Mouse (Mus musculus): ENCODE measurements around the gene Slc44a3. TPM values are rescaled to one million over a fixed set of nuclear protein-coding genes. Genes with fewer than 3 reads are reported as not detected.

The Slc44a3 gene
- 0.46 TPM in 1 of 2 replicates, not detected in the other for total RNA-seq (2017)

DNA sequence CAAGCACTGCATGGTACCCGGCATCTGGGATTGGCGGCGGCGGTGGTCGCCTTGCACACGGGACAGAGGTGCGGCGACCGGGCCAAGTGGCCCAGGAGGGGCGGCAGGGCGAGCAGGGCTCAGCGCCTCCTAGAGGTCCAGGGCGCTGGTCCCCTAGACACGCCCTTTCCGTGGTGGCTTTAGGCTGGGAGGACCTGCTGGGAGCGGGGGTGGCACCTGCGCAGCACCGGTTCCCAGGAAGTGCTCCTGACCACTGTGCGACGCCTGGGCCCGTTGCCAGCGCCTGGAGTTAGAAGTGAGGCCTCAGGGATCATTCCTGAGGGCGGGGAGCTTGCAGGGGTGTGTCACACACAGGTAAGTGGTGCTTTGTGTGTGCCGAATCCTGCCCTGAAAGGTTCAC lies at the start of gene Slc44a3:
Slc44a3 (minus strand) TSS at position 229 of the 400 bp plus-strand sequence.
- peak; percentile 55 for ATAC-seq (replicated peaks; ENCODE audit: low read depth, poor library complexity, severe bottlenecking)

DNA sequence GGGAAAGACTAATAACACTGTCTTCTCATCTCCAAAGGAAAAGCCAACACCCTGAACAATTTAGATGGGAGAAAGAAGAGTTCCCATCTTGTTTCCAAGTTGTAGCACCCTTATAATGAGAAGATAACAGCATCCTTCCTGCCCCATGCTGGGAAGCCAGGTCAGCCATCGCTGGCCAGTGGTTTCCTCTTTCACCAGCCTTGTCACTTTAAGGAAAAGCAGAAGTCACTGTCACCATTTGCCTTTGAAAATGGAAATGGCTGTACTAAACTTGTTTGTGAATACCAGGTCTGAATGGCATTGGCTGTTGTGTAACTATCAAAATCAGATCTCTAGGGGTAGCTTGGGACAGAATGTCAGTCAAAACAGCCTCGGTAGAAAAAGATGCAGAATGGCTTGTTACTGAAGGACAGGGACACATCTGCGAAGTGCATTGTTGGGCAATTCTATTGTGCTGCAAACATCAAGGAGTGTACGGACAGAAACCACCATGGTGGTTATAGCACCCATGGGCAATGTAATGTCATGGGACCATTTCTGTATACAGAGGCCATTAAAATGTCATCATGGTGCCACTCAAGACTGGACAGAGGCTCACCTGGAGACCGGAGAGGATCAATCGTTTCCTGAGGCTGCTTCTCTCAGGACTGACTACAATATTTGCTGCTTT lies 47.8 kb upstream of the Slc44a3 start:
- ATAC-seq (replicated peaks; ENCODE audit: low read depth, poor library complexity, severe bottlenecking) = peak; percentile 62

DNA sequence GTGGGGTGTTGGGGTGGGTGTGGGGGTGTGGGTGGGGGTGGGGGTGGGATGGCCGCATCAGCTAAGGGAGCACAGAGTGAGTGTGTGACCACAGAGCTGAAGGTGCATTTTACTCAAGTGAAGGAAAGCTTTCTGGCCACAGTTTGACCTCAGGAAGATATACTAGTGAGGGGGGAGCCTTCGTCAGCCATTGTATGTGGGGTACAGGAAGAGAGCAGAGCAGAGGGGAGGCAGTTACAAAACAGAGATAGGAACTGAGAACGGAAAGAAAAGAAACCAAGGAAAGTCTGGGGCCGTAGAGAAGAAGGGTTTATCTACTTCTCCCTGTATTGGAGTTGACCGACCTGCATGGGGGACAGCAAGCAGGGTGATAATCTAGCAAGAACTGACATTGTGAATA lies 47.2 kb upstream of the Slc44a3 start:
- peak; percentile 63 for ATAC-seq (replicated peaks; ENCODE audit: low read depth, poor library complexity, severe bottlenecking)

DNA sequence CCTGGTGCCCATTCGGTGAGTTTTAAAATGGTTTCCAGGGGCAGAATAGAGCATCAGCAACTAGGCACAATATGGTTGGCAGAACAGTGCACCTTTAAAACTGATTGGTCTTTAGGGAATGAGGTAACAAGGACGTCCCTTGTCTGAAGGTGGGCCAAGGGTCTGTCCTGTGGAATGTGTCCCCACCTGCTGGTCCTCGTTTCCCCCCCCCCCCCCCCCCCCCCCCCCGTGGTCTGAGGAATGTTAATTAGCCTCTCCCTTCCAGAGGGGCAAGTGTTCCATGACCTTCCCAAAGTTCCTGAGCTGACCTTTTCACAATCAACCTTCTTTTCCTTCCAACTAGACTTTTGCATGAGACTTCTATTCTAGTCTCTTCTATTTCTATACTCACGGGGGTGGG lies 46.5 kb upstream of the Slc44a3 start:
- ATAC-seq (replicated peaks; ENCODE audit: low read depth, poor library complexity, severe bottlenecking) = no peak

DNA sequence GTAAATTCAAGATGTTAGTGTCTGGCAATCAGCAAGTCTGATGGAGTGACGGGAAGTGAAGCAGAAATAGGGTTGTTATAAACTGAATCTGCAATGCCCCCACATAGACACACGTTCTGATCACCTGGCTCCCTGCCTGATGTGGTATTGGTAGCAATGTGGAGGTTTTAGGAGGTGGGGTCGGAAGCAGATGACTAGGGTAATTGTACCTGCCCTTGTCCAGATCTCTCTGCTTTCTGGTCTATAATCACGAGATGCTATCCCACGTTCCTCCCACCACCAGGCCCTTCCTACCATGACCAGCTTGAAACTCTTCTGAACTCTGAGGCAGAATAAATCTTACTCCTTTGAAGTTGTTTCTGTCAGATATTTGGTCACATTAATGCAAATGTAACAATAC lies 45.4 kb upstream of the Slc44a3 start:
- ATAC-seq (replicated peaks; ENCODE audit: low read depth, poor library complexity, severe bottlenecking) = no peak

DNA sequence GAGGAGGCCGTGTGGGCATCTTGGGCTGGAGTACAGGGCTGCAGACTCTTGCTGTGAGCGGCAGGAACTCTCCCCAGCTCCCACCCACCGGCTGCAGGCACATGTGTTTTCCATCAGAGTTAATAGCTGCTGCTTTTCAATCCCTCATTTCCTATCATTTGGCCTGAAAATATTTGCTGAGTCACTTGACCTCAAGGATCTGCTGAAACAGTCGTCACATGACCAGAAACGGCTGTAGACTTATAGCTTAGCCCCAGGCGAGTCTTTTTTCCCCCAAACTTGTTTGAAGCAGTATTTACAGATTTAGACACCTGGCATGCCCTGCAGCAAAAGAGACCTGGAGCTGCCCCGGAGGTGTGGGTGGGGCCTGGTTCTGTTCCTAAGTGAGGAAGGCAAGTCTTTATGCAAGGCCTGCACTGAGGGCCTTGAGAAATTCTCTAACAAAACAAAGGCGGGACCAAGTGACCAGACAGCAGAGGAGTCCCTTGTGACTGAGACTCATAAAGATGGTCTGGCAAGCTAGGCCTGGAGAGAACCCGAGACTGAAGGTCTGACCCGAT lies 44.9 kb upstream of the Slc44a3 start:
- ATAC-seq (replicated peaks; ENCODE audit: low read depth, poor library complexity, severe bottlenecking) = peak; percentile 55

DNA sequence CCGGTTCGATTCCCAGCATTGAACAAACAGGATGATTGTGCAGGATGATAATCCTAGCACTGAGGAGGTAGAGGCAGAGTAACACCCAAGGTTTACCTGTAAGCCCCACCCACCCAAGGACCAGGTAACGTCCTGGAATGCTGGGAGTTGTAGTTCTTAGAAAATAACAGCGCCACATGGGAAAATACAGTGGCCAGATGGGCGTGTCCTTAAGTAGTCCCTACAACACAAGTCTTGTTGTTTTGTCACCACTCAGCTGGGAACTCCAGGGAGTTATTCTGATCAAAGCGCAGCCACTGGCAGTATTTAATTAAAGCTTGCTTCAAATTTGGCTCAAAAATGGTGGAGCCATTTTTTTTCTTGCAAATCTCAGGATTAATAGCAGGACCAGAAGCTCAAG lies 44.2 kb upstream of the Slc44a3 start:
- ATAC-seq (replicated peaks; ENCODE audit: low read depth, poor library complexity, severe bottlenecking) = no peak

DNA sequence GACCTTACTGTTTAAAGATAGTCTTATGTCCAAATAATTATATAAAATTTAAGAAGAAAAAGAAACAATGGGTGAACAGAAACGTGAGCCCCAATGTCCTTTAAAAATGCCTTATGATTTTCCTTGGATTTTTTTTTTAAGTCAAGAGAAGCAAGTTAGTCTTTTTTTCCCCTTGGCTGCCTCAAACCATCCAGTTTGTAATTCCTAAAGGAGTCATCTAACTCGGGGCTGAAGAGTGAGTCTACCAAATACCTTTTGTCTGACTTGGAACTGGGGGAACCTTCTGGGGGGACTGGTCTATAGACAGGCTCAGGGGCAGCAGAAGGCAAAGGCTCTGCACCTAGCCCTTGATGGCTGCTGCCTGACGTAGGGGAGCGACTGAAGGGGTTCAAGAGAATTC lies 42.2 kb upstream of the Slc44a3 start:
- no peak for ATAC-seq (replicated peaks; ENCODE audit: low read depth, poor library complexity, severe bottlenecking)

DNA sequence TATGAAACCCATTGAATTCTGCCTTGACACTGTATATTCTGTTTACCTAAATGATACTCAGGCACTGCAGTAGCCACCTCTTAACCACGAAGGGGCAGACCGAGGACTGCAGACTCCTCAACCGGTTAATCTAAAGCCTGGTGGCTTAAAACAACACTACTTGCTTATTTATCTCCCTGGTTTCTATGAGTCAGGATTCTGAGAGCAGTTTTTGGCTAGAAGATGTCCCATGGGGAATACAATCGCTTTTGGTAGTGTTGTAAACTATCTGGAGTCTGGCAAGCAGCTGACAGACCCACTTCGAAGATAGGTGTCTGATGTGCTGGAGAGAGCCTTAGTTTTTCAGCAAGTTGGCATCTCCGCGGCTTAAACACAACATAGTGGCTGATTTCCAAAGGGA lies 41.7 kb upstream of the Slc44a3 start:
- ATAC-seq (replicated peaks; ENCODE audit: low read depth, poor library complexity, severe bottlenecking) = no peak

DNA sequence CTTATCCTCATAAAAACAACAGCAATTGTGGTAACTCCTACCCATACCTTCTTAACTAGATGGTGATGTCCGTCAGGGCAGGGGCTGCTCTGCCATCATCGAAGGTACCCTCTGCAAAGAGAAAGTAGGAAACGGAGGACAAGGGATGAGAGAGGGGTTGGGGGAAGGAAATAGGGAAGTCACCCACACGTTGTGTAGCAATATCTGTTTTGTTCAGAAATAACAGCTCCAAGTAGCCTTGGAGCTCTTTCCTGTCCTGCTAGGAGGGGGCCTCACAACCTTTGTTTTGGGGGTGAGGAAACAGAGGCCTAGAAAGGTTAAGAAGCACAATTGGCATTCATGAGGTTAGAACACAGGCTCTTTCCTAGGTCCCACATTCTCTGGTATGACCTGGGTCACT lies 39.3 kb upstream of the Slc44a3 start:
- peak; percentile 77 for ATAC-seq (replicated peaks; ENCODE audit: low read depth, poor library complexity, severe bottlenecking)

DNA sequence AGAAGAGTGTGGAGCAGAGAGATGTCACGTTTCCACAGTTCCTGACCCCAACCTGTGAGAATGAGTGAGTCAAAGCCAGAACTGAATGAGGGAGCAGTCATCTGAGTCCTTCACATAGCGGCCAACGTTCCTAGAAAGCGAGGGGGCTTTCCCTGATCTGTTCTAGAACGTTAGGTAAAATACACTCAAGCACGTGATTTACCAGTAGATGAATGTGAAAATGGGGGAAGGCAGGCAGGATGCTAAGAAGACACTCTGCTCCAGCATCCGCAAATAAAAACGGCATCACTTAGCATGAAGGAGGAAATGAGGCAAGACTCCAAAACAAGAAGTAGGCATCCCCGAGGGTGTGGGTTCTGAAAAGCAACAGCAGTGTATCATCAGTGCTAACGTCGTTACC lies 38.4 kb upstream of the Slc44a3 start:
- ATAC-seq (replicated peaks; ENCODE audit: low read depth, poor library complexity, severe bottlenecking) = peak; percentile 71

DNA sequence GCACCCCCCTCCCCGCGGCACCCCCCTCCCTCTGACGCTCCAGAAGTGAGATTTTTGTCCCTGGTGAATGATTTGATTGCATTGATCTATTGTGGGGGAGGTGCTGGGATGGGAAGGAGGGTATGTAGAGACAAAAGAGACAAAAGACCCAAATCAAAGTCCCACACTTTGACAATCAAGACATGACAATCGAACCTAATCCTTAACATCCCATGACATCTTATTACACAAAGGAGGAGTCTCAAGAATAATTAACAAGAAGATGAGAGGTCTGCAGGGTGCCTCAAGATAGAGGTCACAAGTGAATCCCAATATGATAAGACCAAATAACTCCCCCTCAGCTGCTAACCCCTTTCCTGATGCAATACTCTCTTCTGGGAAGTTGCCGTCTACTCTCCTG lies 37.6 kb upstream of the Slc44a3 start:
- ATAC-seq (replicated peaks; ENCODE audit: low read depth, poor library complexity, severe bottlenecking) = no peak

DNA sequence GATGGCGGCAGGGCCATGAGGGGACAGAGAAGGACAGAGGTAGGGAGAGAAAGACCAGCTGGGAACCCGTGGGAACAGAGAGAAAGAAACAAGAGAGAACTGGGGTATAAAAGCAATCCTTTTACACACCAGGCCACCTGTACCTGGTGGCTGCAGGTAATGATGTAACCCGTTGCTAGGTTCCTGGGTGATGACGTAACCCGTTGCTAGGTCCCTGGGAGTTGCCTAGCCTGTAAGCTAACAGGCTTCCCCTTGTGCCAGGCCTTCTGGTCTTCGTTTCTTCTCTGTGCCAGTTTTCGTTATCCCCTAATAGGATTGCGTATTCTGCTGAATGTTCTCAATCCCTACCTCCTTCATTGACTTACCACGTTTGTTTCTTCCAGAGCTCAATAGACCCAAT lies 36.8 kb upstream of the Slc44a3 start:
- ATAC-seq (replicated peaks; ENCODE audit: low read depth, poor library complexity, severe bottlenecking) = no peak

DNA sequence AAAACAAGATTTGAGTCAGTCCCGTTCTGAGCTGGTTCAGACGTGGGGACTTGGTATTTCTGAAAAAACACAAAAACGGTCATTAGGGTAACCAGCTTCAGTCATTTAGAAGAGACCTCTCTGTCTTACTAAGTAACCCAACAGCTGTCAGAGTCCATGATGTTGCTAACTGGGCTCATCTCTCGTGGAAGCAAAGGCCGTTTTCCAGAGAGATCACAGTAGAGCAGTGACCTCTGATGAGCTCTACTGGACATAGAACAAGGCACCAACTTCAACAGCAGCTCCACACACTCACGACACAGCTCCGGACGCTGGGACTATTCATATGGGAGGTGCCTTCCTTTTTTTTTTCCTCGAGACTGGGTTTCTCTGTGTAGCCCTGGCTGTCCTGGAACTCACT lies 35.7 kb upstream of the Slc44a3 start:
- no peak for ATAC-seq (replicated peaks; ENCODE audit: low read depth, poor library complexity, severe bottlenecking)

DNA sequence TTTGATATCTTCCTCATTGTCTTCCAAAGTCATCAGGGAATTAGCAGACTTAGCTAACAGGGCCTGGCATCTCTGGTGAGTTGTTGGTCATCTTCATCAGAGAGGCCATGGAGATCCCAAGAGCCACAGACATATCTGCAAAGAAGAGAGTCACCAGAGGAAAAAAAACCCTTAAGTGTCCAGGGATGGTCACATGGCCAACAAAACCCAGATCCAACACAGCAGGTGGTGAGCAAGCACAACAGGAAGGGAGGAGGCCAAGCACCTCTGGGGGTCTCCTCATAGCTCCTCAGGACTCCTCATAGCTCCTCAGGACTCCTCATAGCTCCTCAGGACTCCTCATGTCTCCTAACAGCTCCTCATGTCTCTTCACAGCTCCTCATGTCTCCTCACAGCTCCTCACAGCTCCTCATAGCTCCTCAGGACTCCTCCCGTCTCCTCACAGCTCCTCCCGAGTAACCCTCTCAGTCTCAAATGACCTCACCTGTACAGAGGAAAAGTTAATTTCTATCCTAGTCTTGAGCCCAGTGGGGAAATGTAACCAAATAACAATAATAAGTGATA lies 35.2 kb upstream of the Slc44a3 start:
- no peak for ATAC-seq (replicated peaks; ENCODE audit: low read depth, poor library complexity, severe bottlenecking)

DNA sequence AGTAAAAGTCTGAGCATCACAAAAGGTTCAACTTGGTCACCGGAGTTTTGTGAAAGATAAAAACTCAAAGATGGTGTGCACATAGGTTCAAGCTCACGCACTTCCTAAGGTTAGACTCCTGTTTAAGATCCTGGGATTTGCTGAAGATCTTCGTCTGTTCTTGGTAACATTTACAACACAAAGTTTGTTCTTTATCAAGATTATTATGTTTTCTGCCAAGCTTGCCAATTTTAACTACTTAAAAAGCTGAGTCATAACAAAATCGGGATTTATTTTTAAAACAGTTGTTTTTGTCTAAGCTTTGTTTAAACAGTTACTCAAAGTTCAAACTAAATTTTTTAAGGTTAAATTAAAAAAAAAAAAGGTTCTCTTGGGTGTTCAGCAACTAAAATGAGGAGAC lies 34.7 kb upstream of the Slc44a3 start:
- ATAC-seq (replicated peaks; ENCODE audit: low read depth, poor library complexity, severe bottlenecking) = no peak

DNA sequence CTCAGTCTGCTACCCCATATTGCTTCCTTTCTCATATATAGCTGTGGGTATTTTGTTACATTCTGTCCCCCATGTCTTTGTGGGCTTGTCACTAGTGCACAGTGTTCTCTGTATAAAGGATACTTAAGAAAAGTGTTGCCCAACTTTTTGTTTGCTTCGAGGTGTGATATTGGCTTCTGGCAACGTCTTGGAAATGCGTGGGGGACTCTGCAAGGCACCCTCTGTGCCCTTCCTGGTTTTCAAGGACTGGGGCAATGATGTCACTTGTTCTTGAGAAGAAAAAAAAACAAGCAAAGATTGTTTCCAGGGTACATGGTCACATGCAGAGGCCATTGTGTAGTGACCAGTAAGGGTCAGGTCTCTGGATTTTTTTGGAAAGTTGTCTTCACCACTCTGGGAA lies 29.6 kb upstream of the Slc44a3 start:
- ATAC-seq (replicated peaks; ENCODE audit: low read depth, poor library complexity, severe bottlenecking) = no peak

DNA sequence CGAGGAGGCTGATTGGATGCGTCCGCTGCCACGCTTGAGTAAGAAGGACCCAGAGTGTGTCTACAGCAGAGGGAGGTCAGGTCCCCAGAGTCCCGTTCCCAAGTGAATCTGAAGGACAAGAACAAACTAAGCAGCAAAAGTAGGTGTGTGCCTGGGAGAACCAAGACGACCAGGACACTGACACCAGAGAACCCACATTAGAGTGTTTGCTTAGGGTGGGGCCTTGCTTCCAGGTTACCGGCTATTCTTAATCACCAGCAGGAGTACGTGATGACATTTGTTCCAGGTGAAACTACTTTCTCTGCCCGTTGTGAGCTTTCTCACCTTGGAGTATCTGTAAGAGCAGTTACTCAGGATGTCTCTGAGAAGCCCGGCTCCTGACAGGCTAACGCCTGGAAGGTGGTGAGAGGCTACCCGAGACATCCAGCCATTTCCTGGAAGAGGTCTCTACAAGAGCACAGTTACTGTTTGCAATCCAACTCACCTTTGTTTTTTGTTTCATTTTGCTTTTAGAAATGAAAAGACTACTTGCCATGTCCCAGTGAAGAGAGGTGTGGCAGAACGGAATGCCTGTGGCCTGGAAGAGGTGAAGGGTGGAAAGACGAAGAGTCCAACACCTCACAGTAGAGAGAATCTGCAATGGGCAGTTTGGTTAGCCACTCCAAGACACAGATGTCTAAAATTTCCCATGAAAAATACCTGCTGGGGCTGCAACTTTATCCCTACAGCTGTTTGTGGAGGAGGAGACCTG lies 28.1 kb upstream of the Slc44a3 start:
- no peak for ATAC-seq (replicated peaks; ENCODE audit: low read depth, poor library complexity, severe bottlenecking)

DNA sequence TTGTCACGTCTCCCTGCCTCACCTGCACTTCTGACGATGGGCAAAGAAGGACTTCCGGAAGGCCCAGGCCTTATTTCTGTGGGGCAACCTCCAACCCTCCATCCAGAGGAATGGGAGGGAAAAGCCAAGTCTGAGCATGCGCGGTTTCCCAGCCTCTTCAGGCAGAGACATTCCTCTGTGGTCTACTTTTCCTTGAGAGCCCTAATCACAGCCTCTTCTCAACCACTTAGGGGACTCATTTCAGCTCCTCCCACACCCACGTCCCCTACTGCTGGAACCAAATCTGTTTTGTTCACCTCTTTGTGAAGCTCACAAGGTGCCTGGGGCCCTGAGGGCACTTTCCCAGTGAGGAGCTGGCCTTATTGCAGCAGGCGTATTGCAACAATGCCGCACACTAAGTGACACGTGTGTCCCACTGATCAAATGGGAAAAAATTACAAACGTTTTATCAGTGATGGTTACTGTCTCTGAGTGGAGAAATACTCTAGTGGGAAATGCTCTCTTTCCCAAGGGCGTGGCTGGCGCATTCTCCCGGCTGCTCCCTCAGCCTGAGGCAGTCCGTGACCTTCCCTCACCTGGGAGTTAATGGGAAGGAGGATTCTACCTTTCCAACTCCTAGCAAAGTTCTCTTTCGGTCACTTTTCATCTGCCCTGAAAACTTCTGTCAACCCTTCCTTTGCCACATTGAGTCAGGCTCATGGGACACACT lies 27.4 kb upstream of the Slc44a3 start:
- no peak for ATAC-seq (replicated peaks; ENCODE audit: low read depth, poor library complexity, severe bottlenecking)

DNA sequence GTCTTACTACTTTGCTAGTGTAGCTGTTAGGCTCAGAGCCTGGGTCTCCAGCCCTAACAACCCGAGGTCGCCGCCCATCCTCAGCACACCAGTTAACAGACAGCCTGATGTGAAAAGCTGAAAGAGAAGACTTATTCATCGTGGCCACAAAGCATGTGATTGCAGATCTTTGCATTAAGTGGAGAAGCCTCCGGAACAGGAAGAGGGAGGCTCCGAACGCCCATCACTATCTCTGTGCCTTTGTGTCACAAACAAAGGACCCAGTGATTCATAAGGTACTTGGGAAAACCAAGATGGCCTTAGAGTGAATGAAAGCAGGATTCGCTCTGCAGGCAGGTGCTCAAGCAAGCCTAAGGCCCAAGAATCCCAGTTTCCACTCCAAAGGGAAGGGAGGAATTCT lies 26.7 kb upstream of the Slc44a3 start:
- no peak for ATAC-seq (replicated peaks; ENCODE audit: low read depth, poor library complexity, severe bottlenecking)

DNA sequence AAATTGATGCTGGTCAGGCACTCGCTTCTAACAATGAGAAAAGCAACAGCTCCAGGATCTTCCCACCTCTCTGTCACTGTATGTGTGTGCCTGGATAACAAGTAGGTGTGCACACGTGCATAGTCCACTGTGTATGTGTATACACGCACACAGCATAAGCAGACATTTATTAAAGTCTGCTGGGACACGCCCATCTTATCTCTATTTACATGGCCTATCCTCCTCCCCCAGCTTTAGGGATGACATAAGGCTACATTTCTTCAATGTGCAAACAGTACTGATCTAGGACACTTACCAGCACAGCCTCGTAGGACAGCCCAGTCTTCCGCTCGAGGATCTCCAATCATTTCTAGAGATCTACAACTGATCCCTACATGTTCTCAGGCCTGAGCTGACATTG lies 24.1 kb upstream of the Slc44a3 start:
- peak; percentile 39; the same call in 1 of the 2 replicates for ATAC-seq (replicated peaks; ENCODE audit: low read depth, poor library complexity, severe bottlenecking)
